Mouse (Mus musculus): ENCODE data around the gene Hist3h2ba. TPM values are rescaled to one million over a fixed set of nuclear protein-coding genes. Genes with fewer than 3 reads are reported as not detected.

Gene Hist3h2ba
- polyA plus RNA-seq (2012; rRNA removed) = 101 and 112 TPM in 2 replicates

GRCm38 (mm10) chr11:58948542-58949479, at the start of gene Hist3h2ba:
TSS of gene Hist3h2ba (plus strand) at chr11:58948920.
- H3K4me1 ChIP-seq (ENCODE audit: control insufficient read depth, insufficient read depth, low read length) = no peaks in the 10 kb centered on the region
- H3K27ac ChIP-seq (ENCODE audit: insufficient read depth, low read length) = peak within 1 kb of the TSS; percentile 93
- peak within 1 kb of the TSS; percentile 81 for H3K4me3 ChIP-seq (ENCODE audit: insufficient read depth, low read length)
- TF ChIP-seq CTCF (IDR thresholded peaks at IDR 0.05; ENCODE audit: extremely low read depth, insufficient read depth, low read length) (no peak), POLR2A (IDR thresholded peaks at IDR 0.05; ENCODE audit: extremely low read depth, insufficient read depth, low read length) (peak; percentile 99)

GRCm38 (mm10) chr11:58901080-58901479, 47.6 kb upstream of the Hist3h2ba start:
- H3K4me3 ChIP-seq (ENCODE audit: insufficient read depth, low read length) = no peak overlapping the region

DNA sequence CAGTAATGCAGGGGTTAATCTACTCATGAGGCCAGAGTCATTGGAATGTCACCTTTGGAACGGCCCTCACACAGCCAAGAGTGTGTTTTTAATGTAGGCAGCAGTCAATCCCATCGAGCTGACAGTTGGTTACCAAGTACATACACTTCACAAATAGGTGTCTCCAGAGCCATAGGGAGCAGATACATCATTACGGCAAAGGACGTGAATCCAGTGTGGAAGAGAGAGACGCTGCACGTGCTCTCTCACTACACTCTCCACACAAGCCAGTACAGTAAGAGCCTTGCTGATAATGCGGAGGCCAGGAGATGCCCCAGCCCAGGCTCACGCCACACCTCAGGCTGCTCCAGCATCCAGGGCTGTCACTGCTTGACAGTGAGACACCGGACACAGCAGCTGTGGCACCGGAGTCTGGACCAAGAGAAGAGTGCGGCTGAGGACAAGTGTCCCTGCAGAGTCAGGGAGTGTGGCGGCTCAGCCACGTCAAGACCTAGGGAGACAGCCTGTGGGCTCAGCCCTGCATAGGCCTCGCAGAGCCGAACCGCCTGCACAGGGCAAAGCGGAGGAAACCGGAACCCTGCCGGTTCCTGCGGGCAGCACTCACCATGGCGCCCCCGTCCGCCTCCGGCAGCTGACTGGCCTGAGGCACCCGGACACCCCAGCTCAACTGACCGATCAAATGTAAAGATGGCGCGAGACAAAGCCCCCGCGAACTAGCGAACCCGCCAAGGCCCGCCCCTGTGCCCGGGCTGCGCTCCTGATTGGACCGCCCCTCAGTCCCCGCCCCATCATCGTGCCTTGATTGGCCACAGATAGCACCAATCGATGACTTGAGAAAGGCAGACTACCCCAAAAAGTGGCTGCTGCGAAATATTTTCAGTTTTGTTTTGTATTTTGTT, 45.0 kb upstream of the Hist3h2ba start, which contains the start of gene Zfp39:
Gene Zfp39, minus strand, starts transcription at position 715 of the 899 bp plus-strand sequence.
- no peak for TF ChIP-seq CTCF (IDR thresholded peaks at IDR 0.05; ENCODE audit: extremely low read depth, insufficient read depth, low read length)
- TF ChIP-seq POLR2A (IDR thresholded peaks at IDR 0.05; ENCODE audit: extremely low read depth, insufficient read depth, low read length) = peak; percentile 57; the same call in 1 of the 2 replicates
- Histone ChIP-seq H3K27ac (ENCODE audit: insufficient read depth, low read length) (peak within 1 kb of the TSS; percentile 51), H3K4me3 (ENCODE audit: insufficient read depth, low read length) (peak within 1 kb of the TSS; percentile 98), H3K4me1 (ENCODE audit: control insufficient read depth, insufficient read depth, low read length) (peaks cover 1% of the 10 kb centered on the region; the same call in 1 of the 2 replicates)

More at GRCm38 (mm10) chr11:58901080-58901479, 47.6 kb upstream of the Hist3h2ba start:
- TF ChIP-seq CTCF (IDR thresholded peaks at IDR 0.05; ENCODE audit: extremely low read depth, insufficient read depth, low read length) (no peak), POLR2A (IDR thresholded peaks at IDR 0.05; ENCODE audit: extremely low read depth, insufficient read depth, low read length) (no peak)
- peaks cover 1% of the 10 kb centered on the region; the same call in 1 of the 2 replicates for H3K4me1 ChIP-seq (ENCODE audit: control insufficient read depth, insufficient read depth, low read length)
- no peak overlapping the region for H3K27ac ChIP-seq (ENCODE audit: insufficient read depth, low read length)

GRCm38 (mm10) chr11:58904410-58904718, 44.4 kb upstream of the Hist3h2ba start:
- peaks cover 1% of the 10 kb centered on the region; the same call in 1 of the 2 replicates for H3K4me1 ChIP-seq (ENCODE audit: control insufficient read depth, insufficient read depth, low read length)
- no peak for TF ChIP-seq POLR2A (IDR thresholded peaks at IDR 0.05; ENCODE audit: extremely low read depth, insufficient read depth, low read length)
- no peak for TF ChIP-seq CTCF (IDR thresholded peaks at IDR 0.05; ENCODE audit: extremely low read depth, insufficient read depth, low read length)
- H3K27ac ChIP-seq (ENCODE audit: insufficient read depth, low read length) = no peak overlapping the region
- H3K4me3 ChIP-seq (ENCODE audit: insufficient read depth, low read length) = peak overlapping the region; percentile 98

DNA sequence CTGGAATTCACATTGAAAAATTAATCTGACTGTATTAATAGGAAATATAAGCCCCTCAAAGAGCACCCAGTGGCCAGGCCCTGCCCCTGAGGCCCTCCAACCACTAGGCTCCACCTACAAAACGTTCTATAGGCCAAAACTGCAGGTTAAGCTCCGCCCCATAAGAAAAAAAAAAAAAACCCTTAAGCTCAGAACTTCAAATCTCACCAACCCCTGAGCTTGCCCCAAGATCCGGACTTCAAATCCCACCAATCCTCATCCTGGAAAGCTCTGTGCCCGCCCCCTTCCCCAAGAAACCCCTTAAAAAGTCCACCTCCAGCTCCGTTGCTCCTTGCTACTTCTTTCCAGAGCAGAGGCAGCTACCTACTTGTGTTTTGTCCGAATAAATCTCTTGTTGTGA, 43.9 kb upstream of the Hist3h2ba start:
- Histone ChIP-seq H3K4me1 (ENCODE audit: control insufficient read depth, insufficient read depth, low read length) (peaks cover 1% of the 10 kb centered on the region; the same call in 1 of the 2 replicates), H3K27ac (ENCODE audit: insufficient read depth, low read length) (no peak overlapping the region), H3K4me3 (ENCODE audit: insufficient read depth, low read length) (no peak overlapping the region; the same call in 1 of the 2 replicates)
- TF ChIP-seq POLR2A (IDR thresholded peaks at IDR 0.05; ENCODE audit: extremely low read depth, insufficient read depth, low read length) (no peak), CTCF (IDR thresholded peaks at IDR 0.05; ENCODE audit: extremely low read depth, insufficient read depth, low read length) (no peak)

DNA sequence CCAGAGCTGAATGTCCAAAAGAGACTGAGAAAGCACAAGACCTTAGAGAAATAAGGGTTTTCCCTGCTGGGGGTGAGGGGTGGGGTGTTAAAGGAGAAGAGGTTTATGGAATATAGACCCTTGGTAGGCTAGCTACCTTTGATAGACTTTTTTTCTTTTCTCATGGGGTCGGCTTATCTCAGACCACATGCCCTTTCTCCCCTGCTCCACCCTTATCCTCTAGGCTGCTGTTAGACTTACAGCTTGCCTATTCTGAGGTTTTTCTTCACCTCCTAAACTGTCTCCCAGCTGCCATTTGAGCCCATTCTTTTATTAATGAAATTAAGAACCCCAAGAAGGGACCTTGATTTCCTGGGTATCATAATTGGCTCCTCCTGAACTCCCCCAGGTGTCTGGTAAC, 34.9 kb upstream of the Hist3h2ba start:
- Histone ChIP-seq H3K4me3 (ENCODE audit: insufficient read depth, low read length) (no peak overlapping the region), H3K27ac (ENCODE audit: insufficient read depth, low read length) (no peak overlapping the region), H3K4me1 (ENCODE audit: control insufficient read depth, insufficient read depth, low read length) (no peaks in the 10 kb centered on the region)
- TF ChIP-seq CTCF (IDR thresholded peaks at IDR 0.05; ENCODE audit: extremely low read depth, insufficient read depth, low read length) (no peak), POLR2A (IDR thresholded peaks at IDR 0.05; ENCODE audit: extremely low read depth, insufficient read depth, low read length) (no peak)

DNA sequence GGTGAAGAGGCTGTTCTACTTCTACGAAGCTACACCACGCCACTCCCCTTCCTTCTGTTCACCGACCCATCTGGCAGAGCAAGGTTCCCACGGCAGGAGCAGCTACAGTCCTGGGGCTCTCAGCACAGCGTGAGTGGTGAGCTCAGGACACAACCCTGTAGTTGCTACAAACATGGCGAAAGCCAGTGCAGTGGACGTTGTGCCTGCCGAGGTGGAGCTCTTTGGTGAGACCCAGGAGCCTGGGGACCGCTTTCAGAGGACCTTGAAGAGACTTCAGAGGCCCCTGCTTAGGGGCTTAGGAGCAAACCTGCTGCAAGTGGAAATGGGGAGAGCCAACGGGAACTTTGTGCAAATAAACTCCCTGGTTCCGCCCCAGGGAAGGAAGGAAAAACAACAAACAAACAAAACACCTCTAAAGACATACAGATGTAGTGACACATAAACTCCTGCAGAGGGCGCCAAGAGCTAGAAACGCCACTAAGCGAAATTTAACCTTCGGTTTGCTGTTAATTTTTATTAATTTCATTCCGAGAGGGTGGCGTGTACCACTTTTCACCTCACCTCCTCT, 34.2 kb upstream of the Hist3h2ba start:
- Histone ChIP-seq H3K27ac (ENCODE audit: insufficient read depth, low read length) (no peak overlapping the region), H3K4me1 (ENCODE audit: control insufficient read depth, insufficient read depth, low read length) (no peaks in the 10 kb centered on the region), H3K4me3 (ENCODE audit: insufficient read depth, low read length) (peak overlapping the region; percentile 10; the same call in 1 of the 2 replicates)
- TF ChIP-seq POLR2A (IDR thresholded peaks at IDR 0.05; ENCODE audit: extremely low read depth, insufficient read depth, low read length) (no peak), CTCF (IDR thresholded peaks at IDR 0.05; ENCODE audit: extremely low read depth, insufficient read depth, low read length) (peak; percentile 53; the same call in 1 of the 2 replicates)

GRCm38 (mm10) chr11:58916879-58917744, 31.6 kb upstream of the Hist3h2ba start:
- no peak overlapping the region for H3K4me3 ChIP-seq (ENCODE audit: insufficient read depth, low read length)
- TF ChIP-seq CTCF (IDR thresholded peaks at IDR 0.05; ENCODE audit: extremely low read depth, insufficient read depth, low read length) (peak; percentile 40), POLR2A (IDR thresholded peaks at IDR 0.05; ENCODE audit: extremely low read depth, insufficient read depth, low read length) (no peak)
- no peaks in the 10 kb centered on the region for H3K4me1 ChIP-seq (ENCODE audit: control insufficient read depth, insufficient read depth, low read length)
- H3K27ac ChIP-seq (ENCODE audit: insufficient read depth, low read length) = no peak overlapping the region
